Mouse (Mus musculus) natural killer cell, adult 2 months (primary cell): Measurements from ENCODE around the gene Mical2.

ENCODE experiments used
- DNase-seq, 2 experiments: peaks; one replicate each; pipeline ENCODE4 v3.0.0; 2022; ENCODE audit warnings: low spot score in 2 of 2

Mical2 gene

DNA sequence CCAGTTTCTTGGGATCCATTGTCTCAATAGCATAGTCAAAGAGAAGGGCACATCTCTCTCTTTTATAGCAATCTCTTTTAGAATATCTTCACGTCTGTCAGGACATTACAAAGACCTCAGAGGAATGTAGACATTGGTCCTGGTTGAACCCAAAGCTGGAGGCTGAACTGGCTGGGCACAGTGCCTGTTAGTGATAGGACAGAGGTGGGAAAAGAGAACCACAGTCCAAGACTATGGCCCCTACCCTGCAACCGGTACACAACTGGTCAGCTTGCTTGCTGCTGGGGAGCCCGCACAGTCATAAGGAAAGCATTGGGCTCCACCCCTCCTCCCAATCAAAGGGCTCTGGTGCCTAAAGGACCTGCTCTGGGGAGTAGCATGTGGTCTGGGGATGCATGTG, 133.9 kb downstream of the Mical2 start:
- no peak for DNase-seq

DNA sequence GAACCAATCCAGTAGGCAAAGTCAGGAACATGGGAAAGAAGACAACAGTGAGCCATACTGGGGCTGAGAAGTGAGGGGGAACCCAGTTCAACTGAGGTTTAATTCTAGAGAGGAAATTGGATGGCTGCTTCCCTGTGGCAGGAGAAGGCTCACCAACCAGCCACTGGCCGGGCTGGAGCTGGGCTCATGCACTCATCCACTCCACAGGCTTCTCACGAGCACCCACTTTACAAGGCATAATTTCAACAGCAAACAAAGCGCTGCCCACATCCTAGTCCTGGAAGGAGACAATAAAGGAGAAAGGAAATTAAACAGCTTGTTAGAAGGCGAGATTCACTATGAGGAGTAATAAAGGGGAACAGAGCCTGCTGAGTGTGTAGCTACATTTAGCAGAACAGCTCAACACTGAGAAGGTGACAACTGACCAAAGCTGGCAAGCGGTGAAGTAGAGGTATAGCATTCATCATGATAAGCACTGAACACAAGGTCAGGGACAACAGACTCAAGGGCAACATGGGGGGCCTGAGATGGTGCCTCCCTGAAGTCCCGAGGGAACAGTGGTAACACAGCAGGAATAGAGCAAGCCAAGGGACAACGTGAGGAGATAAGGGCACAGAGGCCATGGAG, 137.0 kb downstream of the Mical2 start:
- no peak for DNase-seq

DNA sequence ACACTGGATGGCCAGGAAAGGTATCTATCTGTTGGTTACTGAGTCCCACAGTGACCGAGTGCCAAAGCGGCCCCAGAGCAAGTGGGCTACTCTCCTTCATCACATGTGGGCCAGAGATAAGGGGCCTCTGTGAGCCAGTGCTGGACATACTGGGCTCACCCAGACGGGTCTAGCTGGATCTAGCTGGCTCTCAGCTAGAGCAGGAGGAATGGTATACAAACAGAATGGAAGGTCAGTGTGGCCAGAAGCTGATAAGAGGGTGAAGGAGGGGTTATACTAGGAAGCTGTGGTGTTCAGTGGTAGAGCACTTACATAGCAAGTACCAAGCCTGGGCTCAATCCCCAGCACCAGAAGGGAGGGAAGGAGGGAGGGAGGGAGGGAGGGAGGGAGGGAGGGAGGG, 140.2 kb downstream of the Mical2 start:
- no peak for DNase-seq

DNA sequence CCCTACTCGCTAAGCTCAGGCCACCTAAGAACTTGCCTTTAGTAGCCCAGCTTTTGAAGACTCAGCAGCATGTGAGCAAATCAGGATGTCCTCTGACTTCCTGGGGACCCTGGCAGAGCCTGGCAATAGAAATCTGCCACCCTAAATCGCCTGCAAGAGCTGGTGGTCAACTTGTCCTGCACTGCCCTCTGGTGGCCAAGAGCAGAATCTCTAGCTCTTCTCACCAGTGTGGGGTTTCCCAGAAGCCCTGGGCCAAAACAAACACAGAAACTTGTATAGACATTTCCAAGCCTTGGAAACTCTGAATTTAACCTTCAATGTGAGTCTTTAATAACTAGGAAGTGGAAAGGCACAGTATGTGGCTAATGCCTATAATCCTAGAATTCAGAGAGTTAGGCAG, 143.4 kb downstream of the Mical2 start:
- DNase-seq = peak; percentile 63 to 70

DNA sequence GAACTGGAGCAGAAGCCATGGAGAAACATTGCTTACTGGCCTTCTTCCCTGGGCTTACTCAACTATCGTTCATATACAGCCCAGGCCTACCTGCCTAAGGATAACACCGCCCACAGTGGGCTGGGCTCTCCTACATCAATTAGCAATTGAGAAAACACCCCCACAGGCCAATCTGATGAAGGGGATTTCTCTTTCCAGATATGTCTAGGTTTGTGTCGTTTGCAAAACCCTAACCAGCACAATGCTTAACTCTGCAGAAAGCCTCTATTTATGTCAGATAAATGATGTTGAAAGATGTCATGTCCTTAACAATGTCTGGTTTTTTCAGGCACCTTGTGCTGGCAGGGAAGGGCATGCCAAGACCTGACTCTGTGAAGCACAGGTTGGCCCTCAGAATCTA, 144.3 kb downstream of the Mical2 start:
- DNase-seq = no peak

DNA sequence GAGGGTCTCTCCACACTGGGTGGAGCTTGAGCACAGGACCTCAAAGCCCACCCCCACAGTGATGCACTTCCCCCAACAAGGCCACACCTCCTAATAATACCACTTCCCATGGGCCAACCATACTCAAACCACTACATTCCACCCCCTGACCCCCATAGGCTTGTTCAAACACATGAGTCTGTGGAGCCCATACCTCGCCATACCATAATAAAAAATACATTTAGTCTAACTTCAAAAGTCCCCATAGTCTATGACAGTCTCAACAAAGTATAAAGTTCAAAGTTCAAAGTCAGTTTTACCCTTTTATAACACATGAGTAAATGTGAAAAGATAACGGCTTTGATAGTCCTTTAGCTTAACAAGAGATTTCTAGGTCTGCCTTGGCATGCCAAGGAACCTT, 145.7 kb downstream of the Mical2 start:
- no peak for DNase-seq

DNA sequence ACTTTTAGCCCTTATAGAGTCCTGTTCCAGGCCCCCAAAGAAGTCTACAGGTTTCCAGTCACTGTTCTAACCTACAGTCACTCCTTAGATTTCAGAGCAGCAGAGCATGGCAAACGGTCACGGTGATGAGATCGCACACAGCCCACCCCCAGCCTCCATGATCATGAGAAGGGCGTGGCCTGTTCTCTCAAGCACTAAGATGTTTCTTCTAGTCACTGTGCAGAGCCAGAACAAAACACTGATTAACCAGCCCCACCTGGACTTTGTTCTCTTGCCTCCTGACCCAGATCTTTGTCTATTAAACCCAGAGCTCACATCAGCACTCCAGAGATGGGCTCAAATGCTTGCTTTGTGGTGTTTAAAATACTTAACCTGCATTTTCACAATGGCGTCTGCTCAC, 148.4 kb downstream of the Mical2 start:
- DNase-seq = no peak

DNA sequence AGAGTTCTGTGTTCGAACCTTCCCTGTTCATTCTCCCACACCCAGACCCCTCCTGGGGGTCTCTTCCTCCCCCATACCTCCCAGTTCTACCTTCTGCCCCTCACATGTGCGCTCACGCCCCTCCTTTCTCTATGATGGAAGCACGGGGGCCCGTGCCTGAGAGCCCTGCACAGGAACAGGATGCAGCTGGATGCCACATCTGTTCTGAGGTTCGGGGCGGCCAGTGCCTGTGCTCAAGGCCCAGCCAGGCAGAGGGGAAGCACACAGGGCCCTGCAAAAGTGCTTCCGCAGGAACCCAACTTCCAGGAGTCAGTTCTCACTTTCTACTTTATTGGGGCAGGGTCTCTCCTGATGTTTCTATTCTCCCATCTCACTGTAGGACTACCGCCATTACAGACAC, 149.4 kb downstream of the Mical2 start:
- no peak for DNase-seq

DNA sequence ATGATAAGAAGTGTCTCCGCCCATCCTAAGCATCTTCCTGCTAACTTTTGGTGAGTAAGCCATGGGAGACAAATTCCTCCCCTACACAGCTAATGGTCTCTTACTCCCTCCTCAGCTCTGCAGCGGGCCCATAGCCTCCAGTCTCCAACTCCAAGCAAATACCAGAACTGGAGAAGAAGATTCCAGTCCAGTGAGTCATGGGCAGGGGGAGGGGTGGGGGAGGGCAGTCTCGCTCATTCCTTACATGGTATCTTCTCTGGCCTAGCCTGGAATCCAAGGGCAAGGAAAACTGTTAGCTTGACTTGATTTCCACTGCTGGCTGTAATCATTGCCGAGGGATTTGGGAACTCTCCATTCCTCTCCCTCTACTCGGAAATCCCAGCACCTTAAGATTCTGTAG, 150.2 kb downstream of the Mical2 start:
- no peak for DNase-seq

DNA sequence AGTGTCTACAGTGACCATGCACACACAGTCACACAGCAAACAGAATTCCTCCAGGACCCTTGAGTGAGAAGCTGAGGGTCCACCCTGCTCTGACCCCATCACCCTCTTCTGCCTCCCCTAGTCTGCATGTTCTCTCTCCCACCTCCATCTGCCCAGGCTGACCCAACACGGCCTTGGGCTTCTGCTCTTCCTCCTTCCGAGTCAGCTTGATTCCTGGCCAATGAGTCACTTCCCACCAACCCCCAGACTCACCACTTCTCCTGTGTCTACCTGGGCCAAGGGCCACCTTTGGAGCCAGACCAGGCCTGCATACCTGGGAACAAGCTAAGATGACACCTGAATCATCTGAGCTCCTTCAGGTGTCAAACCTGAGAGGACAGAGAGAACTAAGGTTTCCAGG, 151.0 kb downstream of the Mical2 start:
- no peak for DNase-seq

DNA sequence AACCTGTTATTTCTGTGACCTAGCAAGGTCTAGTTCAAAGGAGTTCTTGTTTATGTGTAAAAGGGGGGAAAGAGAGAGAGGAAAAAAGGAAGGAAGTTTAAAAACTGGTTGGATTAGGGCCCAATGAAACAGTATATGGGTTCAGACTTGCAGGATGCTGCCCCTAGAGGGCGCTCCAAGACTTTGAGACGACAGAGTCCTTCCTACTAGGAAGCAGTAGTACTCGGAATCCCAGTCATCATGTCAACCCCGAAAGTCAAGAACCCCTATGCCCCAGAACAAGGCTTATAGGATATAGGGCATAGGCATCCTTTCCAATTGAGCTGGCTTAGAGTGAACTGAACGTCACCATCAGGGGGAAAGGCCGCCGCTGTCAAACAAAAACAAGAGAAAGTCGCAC, 151.7 kb downstream of the Mical2 start:
- DNase-seq = no peak

DNA sequence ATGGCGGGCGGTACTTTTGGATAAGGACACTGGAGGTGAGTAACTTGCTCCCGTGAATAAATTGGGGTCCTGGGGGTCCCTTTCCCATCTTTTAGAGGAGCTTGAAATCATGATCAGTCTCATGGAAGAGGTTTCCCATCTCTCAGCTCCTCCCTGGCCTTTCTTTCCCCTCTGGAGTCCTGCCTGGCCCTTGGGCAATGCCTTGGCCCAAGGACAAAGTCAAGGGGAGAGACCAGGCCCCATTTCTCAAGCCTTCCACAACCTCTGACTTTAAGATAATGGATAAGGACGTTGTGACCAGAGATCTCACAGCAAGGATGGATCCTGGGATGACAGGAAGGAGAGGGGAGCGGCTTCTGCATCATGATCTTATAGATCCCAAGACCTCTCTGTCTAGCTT, 152.4 kb downstream of the Mical2 start:
- DNase-seq = no peak

DNA sequence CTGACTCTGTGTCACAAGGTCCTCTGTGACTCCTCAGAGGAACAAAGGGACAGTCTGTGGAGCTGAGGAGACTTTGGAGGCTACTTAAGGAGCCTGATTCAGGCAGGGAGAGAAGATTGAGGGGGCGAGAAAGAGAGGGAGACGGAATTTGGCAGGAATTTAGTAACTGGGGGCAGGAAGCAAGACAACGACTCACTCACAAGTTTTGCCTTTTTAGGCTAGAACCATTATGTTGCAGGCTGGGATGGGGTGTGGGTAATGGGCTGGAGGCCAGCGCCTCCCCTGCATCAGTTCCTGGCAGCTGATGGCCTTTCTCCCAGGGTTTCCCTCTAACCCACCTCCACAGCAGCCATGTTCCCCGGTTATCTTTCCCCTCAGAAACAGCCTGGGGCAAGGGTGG, 152.8 kb downstream of the Mical2 start:
- DNase-seq = no peak

DNA sequence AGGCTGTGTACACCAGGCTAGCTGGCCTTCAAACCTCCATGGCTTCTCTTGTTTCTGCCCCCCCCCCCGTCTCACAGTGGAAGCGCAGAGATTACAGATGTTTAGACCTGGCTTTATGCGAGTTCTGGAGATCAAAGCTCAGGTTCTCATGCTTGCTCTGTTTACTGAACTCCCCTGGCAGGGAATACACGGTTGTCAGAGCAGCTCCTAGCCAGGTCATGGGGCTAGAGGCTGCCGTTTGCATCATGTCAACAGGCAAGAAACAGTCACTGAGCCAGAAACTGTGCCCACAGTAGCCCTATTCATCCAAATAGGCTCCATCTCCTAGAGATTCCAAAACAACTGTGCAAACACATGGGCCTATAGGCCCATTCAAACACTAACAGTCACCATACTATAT, 160.9 kb downstream of the Mical2 start:
- no peak for DNase-seq

DNA sequence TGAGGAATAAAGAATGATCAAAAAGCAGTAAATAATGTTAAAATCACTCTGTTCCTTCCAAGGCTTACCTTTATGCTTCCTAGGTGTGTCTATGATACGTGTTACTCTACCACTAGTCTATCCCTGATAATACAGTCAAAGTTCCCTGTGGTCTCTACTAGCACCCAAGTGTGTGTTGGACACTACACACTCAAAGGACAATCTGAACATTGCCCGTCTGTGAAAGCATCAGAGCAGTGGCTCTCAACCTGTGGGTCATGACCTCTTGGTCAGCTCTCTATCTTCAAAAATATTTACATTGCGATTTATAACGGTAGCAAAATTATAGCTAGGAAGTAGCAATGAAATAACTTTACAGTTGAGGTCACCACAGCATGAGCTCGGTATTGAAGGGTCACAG, 162.2 kb downstream of the Mical2 start:
- DNase-seq = no peak

DNA sequence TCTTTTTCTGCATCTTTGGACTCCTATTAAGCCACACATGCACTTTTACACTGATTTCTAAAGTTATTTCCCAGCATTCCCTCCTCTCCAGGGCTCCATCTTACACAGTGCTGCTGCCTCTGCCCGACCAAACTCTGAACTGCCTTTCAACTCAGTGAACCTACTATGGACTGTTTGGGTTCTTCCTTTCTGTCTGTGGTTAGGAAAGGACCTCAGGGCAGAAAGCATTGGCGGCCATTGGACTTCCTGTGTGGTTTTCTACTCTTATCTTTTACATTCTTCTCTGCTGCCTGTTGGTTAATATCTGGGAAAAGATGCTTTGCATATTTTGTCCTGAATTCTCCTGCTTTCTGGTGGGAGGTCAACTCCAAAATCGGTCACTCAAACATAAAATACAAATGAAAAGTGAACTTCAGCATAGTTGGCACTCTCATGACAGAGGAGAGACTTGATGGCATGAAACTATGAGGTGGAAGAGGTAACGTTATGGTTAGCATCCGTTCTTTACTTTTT, 162.8 kb downstream of the Mical2 start:
- DNase-seq = no peak

DNA sequence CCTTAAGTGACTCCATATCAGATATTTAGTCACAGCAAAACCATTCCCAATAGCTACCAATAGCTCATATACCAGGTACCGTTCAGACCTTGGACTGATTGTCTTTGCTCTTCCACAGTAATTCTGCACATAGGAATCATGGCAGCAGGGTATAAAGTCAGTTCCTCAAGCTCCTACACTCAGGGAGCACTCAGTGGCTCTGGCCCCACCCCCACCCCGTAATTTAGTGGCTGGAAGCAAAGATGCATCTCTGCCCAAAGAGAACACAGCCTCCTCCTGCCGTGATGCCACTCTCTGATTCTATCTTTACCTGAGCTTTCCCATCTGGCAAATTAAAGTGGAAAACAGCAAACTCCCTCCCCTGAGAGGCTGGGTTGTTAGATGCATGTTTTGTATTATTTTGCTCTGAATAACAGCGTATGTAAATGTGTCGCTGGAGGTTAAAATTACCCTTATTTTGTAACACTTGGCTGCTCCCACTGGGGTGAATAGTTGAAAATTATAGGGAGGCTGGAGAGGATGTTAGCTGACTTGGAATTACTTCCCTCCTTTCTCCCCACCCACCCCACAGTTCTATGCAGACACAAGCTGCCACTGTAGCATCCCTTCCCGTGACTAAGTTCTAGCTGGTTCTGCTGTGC, 164.1 kb downstream of the Mical2 start:
- no peak for DNase-seq

DNA sequence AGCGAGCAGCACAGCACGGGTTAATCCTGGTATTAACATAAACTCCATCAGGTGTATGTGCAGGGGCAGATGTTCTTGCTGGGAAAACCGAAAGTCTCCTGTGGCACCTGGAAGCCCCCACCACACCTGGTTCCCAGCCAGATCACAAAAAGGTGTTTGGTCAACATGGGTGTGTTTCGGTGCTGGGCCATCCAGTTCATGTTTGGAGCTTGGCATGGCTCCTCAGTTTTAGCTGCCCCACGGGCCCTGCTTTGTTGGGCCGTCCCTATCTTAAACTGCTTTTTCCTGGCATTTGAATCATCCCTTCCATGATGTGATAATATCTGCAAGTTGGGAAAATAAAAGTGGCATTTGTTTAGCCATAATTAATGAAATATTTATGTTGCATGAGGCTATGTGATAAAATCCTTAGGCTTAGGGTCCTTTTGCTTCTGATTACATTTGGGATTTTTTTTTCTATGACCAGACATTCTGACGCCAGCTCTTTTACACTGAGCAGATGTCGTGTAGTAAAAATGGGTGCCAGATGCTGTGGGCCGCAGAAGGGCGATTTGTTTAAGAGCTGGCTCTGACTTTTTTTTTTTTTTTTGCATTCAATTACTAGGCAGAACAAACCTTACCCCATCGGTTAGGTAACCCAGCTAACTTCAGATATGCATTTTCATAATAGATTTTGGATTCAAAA, 164.7 kb downstream of the Mical2 start:
- DNase-seq = no peak

DNA sequence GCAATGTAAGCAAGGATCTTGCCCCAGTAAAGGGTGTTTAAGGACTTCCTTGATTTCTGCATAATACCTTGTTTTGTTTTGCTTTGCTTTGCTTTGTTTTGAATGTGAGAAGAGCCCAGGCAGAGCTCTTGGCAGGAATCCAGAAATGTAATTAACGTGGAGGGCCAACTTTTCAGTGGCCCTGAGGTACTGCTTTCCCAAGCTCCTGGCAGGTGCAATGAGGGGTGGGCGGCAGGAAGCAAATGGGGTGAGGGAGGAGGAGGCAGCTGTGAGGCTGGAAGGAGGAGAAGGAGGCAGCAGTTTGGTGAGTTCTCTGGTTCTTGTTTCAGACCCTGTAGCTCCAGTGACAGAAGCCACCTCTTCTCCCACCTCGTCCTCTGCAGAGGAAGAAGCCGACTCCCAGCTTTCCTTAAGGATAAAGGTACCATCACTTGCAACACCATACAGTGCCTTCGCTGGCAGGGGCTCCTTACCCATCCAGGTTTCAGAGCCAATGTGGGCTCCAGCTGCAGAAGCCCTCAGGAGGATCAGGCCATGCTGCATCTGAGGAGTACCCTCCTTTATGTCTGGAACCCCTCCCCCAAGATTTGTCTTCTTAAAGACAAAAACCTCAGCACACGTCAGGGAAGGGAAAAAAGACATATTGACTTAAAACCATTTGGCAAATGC, 165.4 kb downstream of the Mical2 start:
- DNase-seq = no peak

DNA sequence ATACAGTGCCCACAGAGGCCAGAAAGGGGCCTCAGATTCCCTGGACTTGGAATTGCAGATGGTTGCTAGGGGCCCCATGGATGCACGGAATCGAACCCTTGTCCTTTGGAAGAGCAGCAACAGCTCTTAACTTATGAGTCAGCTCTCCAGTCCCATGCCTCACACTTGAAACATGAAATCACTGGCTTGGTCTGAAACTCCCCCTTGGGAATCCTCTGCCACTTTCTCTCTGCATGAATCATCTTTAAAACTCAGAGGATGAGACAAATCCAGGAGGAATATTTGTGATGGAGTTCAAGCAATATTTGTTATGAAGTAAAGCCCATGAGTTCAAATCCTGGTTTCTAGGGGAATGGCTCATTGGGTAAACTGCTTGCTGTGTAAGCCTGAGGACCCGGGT, 172.1 kb downstream of the Mical2 start:
- DNase-seq = no peak

DNA sequence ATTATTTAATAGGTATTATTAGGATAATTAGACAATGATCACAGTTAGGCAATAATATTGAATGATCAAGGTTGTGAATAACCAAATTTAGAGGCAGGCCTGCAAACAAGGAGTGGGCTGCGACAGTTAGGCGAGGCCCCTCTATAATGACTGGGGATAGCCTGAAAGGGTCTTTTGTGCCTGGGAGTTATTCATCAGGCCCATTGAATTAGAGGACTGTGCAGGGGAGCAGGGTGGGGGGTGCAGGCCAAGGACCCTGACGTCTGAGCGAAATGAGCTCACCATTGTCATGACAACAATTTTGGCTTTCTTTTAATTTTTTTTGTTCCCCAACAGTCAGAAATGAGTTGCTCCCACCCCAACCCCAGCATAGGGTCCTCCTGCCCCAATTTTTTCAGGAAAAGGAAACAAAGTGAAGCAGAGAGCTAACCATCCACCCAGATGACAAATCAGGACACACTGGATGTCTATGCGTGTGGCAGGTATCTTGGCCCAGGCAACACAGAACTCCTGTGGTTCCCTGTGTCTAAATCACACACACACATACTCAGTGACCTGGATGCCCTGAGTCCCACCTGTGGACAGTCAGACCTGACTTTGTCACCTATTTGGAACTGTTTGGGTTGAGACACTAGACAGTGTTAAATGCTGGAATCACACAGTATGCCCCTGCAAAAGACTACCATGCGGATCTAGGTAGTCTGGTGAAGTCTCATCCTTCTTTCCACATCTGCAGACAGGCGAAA, 173.9 kb downstream of the Mical2 start:
- no peak for DNase-seq

DNA sequence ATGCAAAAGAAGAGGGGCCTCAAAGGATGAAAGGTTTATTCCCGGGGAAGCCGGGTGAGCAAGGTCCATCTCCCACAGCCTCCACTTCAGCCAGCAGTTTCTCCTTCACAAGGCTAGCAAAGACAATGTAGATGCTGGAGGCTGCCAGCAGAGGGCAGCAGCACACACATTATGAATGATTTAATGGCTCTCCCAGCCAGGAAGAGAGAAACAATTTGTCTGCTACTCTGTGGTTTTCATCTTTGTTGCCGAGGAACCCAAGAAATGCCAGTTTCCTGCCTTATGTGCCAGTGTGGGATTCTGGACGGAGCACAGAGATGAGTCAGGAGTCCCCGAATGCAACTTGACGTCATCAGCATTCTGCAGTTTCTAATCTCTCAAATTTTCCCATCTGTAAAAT, 174.5 kb downstream of the Mical2 start:
- DNase-seq = peak in 1 of 2 experiments; percentile 10
